Mouse (Mus musculus): Measurements from ENCODE around the gene Ccdc22. TPM values are rescaled to one million over a fixed set of nuclear protein-coding genes. Genes with fewer than 3 reads are reported as not detected.
A peak's percentile ranks its signal among the peaks of the same experiment; 100 is the strongest.

The Ccdc22 gene
- polyA plus RNA-seq, 1 experiment from 2014 or later = 30.5 TPM

DNA sequence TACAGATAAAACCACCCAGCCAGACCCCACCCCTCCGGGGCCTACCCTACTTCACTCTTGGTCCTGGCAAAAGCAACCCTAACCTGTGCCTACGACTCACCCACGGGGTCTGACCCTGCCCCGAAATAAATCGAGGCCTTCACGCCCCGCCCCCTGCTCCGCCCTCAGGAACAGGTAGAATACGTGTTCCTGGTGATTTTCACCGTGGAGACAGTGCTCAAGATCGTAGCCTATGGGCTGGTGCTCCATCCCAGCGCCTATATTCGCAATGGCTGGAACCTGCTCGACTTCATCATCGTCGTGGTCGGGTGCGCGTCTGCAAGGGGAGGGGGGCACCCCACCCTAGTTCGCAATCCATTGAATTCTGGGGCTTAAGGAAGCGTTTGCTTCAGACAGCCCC is 4.7 kb upstream of the Ccdc22 start:
- 15% methylated on average over 21 of the region's 21 CpGs for WGBS
- no peak overlapping the region for H3K9ac ChIP-seq
- peak overlapping the region; percentile 44 for H3K4me3 ChIP-seq (replicated peaks)
- no peaks in the 10 kb centered on the region for H3K9me3 ChIP-seq (replicated peaks)
- H3K4me1 ChIP-seq = no peaks in the 10 kb centered on the region
- ATAC-seq (replicated peaks; ENCODE audit: low FRiP score) = no peak
- H3K36me3 ChIP-seq = no peaks in the 10 kb centered on the region
- H3K27ac ChIP-seq = no peak overlapping the region
- no peaks in the 10 kb centered on the region; the same call in 1 of the 2 replicates for H3K27me3 ChIP-seq
- H3K4me2 ChIP-seq = peak overlapping the region; percentile 84

DNA sequence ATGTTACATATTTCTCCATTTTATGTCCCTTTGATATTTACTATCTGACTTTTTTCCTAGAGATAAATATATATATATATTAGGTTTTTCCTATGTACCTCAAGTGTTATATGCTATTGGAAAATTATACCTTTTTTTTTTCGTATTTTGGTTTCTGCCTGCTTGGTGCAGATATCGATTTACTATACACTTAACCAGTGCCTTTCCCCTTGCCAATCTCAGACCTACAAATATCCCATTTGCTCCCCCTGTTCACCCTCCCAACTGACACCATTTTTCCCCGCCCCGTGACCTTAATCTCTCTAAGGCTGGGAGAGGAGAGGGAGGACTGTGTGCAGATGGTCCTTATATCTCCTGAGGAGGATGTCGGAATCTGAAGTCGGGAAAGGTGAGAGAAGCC is 1.5 kb upstream of the Ccdc22 start, which contains the start of gene Cacna1f:
TSS of gene Cacna1f (plus strand) at position 301 of the 400 bp plus-strand sequence.
- Histone ChIP-seq H3K4me3 (replicated peaks) (no peak within 1 kb of the TSS), H3K36me3 (0 out of 2 replicates have a peak, but pooled peaks cover 9% of the 10 kb centered on the region), H3K9me3 (replicated peaks) (no peaks in the 10 kb centered on the region), H3K4me2 (no peak within 1 kb of the TSS), H3K27me3 (no peaks in the 10 kb centered on the region; the same call in 1 of the 2 replicates), H3K27ac (no peak within 1 kb of the TSS), H3K4me1 (0 out of 2 replicates have a peak, but pooled peaks cover 6% of the 10 kb centered on the region), H3K9ac (no peak within 1 kb of the TSS)
- ATAC-seq (replicated peaks; ENCODE audit: low FRiP score) = no peak
- WGBS = 70% methylated on average over 6 of the region's 6 CpGs

DNA sequence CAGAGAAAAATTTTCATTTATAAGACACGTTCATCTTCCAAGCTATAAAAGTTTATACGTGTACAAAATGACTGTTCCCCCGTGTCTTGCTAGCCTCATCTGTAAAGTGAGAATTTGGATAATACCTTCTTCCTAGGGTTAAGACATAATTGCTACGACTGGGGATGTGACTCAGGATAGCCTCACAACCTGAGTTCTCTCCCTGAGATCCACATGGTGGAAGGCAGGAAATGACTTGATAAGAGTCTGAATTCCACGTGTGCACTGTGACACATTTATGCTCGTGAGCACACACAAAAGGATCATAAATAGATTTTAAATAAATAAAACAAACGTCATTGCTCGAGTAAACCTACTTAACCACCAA is 241 bp upstream of the Ccdc22 start:
- peak overlapping the region; percentile 52 for H3K4me3 ChIP-seq (replicated peaks)
- H3K9ac ChIP-seq = no peak overlapping the region
- ATAC-seq (replicated peaks; ENCODE audit: low FRiP score) = peak; percentile 28; the same call in 1 of the 2 replicates
- H3K36me3 ChIP-seq = 0 out of 2 replicates have a peak, but pooled peaks cover 9% of the 10 kb centered on the region
- no peaks in the 10 kb centered on the region for H3K9me3 ChIP-seq (replicated peaks)
- WGBS = 46% methylated on average over 8 of the region's 8 CpGs
- H3K27me3 ChIP-seq = no peaks in the 10 kb centered on the region; the same call in 1 of the 2 replicates
- H3K4me1 ChIP-seq = 0 out of 2 replicates have a peak, but pooled peaks cover 6% of the 10 kb centered on the region
- peak overlapping the region; percentile 58; the same call in 1 of the 2 replicates for H3K4me2 ChIP-seq
- H3K27ac ChIP-seq = no peak overlapping the region

DNA sequence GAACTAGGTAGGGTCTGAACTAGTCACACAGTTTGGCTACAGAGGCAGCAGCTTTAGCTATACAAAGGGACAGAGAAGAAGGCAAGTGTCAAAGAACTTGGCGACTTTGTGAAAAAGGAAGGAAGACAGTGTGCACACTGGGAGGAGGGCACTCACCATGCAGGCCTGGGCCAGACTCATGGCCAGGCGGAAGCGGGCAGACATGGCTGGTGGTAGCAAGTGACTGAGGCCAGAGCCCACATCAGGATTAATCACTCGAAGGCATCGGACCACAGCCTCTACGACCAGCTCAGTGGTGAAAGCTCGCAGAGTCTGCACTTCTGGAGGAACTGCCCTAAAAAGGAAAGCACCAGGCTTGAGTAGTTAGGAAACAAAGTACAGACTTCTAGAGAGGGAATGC is 1.3 kb downstream of the Ccdc22 start:
- 91% methylated on average over 7 of the region's 7 CpGs for WGBS
- peak overlapping the region; percentile 58 for H3K4me2 ChIP-seq
- no peak for ATAC-seq (replicated peaks; ENCODE audit: low FRiP score)

DNA sequence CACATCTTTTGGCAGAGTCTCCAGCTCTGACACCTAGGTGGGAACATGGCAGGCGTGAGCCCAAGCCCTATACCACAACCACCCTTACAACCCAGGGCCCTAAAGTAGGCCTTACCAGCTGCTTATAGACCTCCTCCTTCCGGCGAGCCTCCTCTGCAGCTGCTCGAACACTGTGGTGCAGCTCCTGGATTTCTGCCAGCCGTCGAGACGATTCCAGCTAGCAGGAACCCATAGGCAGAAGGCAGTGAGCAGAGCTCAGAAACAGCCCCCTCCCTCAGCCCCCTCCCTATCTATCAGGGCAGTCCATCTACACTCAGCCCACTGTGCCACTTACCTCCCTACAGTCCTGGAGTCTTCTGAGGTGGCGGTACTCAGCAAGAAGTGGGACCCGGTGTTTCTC is 9.9 kb downstream of the Ccdc22 start:
- no peak for ATAC-seq (replicated peaks; ENCODE audit: low FRiP score)
- Histone ChIP-seq H3K4me3 (replicated peaks) (no peak overlapping the region), H3K27me3 (no peaks in the 10 kb centered on the region), H3K27ac (no peak overlapping the region), H3K36me3 (peaks cover 50% of the 10 kb centered on the region), H3K4me1 (no peaks in the 10 kb centered on the region), H3K4me2 (no peak overlapping the region), H3K9me3 (replicated peaks) (no peaks in the 10 kb centered on the region), H3K9ac (no peak overlapping the region)
- WGBS = 89% methylated on average over 9 of the region's 9 CpGs

More for the DNA sequence above, 1.3 kb downstream of the Ccdc22 start:
- Histone ChIP-seq H3K27ac (no peak overlapping the region), H3K9ac (no peak overlapping the region), H3K27me3 (no peaks in the 10 kb centered on the region; the same call in 1 of the 2 replicates), H3K4me3 (replicated peaks) (peak overlapping the region; percentile 52; the same call in 1 of the 2 replicates), H3K4me1 (0 out of 2 replicates have a peak, but pooled peaks cover 6% of the 10 kb centered on the region), H3K36me3 (peaks cover 18% of the 10 kb centered on the region; the same call in 1 of the 2 replicates), H3K9me3 (replicated peaks) (no peaks in the 10 kb centered on the region)

DNA sequence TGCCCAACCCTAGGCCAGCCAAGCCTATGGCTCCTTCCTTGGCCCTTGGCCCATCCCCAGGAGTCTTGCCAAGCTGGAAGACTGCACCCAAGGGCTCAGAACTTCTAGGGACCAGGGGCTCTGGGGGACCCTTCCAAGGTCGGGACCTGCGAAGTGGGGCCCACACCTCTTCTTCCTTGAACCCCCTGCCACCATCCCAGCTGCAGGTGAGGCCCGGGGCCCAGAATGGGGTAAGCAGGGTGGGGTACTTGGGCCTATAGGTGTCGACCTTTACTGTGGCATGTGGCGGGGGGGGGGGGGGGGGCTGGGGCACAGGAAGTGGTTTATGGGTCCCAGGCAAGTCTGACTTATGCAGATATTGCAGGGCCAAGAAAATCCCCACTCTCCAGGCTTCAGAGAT is 19.0 kb downstream of the Ccdc22 start:
- Histone ChIP-seq H3K4me2 (no peak overlapping the region), H3K27ac (no peak overlapping the region), H3K4me3 (replicated peaks) (no peak overlapping the region), H3K36me3 (no peaks in the 10 kb centered on the region), H3K9me3 (replicated peaks) (no peaks in the 10 kb centered on the region), H3K27me3 (no peaks in the 10 kb centered on the region), H3K4me1 (no peaks in the 10 kb centered on the region), H3K9ac (no peak overlapping the region)
- WGBS = 75% methylated on average over 5 of the region's 5 CpGs
- ATAC-seq (replicated peaks; ENCODE audit: low FRiP score) = no peak

DNA sequence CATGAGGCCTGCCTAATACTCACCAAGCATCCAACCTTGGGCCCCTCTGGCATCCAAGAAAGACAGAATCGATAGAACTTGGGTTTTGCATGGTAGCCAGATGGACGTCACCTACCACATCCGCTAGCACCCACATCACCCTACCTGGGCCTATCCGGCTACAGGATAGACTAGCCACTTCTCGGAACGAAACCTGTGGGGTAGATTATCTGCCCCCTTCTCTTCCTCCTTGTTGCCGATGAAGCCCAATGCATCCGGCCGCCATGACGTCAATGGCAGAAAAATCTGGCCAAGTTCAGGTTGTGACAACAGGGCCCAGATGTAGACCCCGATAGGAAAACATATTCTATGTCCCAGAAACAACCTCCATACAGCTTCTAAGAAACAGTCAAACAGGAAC is 21.4 kb downstream of the Ccdc22 start:
- Histone ChIP-seq H3K27ac (no peak overlapping the region), H3K36me3 (no peaks in the 10 kb centered on the region), H3K4me2 (no peak overlapping the region), H3K4me1 (no peaks in the 10 kb centered on the region), H3K27me3 (no peaks in the 10 kb centered on the region), H3K4me3 (replicated peaks) (no peak overlapping the region), H3K9me3 (replicated peaks) (no peaks in the 10 kb centered on the region), H3K9ac (no peak overlapping the region)
- ATAC-seq (replicated peaks; ENCODE audit: low FRiP score) = no peak
- WGBS = 93% methylated on average over 11 of the region's 11 CpGs

DNA sequence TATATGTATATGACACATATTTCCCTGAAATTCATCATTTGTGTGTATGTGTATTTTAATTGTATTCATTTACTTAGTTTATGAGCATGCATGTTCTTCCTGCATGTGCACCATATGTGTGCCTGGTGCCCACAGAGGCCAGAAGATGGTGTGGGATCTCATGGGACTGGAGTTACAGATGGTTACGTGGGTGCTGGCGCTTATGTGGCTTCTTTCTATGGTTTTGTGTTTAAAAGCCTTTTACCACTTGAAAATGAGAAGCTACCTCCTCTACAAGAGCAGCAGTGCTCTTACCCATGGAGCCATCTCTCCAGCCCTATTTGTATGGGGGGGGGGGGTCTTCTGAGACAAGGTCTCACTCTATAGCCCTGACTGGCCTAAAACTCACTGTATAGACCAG is 24.2 kb downstream of the Ccdc22 start:
- H3K36me3 ChIP-seq = no peaks in the 10 kb centered on the region
- ATAC-seq (replicated peaks; ENCODE audit: low FRiP score) = no peak
- WGBS = 97% methylated on average over 2 of the region's 2 CpGs
- H3K9me3 ChIP-seq (replicated peaks) = no peaks in the 10 kb centered on the region
- H3K4me2 ChIP-seq = no peak overlapping the region
- no peak overlapping the region for H3K9ac ChIP-seq
- no peak overlapping the region for H3K27ac ChIP-seq
- H3K27me3 ChIP-seq = no peaks in the 10 kb centered on the region
- H3K4me3 ChIP-seq (replicated peaks) = no peak overlapping the region
- H3K4me1 ChIP-seq = no peaks in the 10 kb centered on the region

DNA sequence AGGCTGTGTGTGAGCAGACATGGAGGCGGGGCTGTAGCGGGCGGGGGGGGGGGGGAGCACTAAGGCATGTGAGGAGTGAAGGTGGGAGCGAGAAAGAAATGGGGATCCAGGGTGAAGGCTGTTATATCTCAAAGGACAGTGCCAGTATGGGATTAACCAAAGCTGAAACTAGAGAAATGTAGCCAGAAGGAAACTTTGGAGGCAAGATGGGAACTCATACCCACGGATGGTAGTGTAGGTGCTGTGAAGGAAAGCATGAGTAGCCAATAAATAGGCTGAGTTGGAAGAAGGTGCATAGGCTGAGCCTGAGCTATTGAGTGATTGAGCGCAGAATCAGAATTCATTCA is 30.5 kb downstream of the Ccdc22 start:
- no peaks in the 10 kb centered on the region for H3K36me3 ChIP-seq
- no peaks in the 10 kb centered on the region for H3K9me3 ChIP-seq (replicated peaks)
- no peak overlapping the region for H3K27ac ChIP-seq
- H3K27me3 ChIP-seq = no peaks in the 10 kb centered on the region
- H3K9ac ChIP-seq = no peak overlapping the region
- peak overlapping the region; percentile 64 for H3K4me3 ChIP-seq (replicated peaks)
- ATAC-seq (replicated peaks; ENCODE audit: low FRiP score) = no peak
- peaks cover 12% of the 10 kb centered on the region; the same call in 1 of the 2 replicates for H3K4me1 ChIP-seq
- H3K4me2 ChIP-seq = peak overlapping the region; percentile 73
- 25% methylated on average over 5 of the region's 6 CpGs for WGBS

DNA sequence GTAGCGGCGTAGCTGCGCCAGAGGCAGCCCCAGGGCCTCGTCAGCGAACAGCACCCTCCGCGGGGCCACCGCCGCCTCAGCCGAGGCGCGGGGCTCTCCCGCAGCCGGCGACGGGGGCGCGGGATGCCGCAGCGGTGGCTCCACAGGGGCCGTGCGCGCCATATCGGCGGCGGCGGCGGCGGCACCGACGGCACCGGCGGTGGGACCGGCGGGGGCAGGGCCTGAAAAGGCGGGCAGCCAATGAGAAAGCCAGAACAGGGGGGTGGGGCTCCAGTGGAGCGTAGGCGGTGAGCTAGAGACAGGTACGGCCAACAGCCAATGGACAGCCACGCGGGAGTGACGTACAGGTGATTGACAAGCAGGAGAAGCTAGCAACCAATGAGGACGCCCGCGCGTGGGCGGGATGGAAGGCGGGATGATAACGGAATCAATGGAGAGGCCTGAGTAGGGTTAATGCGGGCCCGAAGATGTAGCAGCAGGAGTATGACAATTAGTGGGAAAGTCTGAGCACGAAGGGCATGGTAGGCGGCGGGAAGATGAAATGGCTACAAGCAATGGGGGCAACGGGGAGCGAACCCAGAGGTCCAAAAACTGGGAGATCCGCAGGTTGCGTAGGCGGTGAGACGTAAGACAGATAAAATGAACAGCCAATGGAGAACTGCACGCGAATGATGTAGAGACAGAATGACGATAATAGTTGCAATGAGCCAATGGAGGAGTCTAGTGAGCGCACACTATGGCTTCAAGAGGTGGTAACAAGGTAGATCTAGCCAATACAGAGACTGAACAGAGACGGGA is 31.0 kb downstream of the Ccdc22 start, which contains the start of gene Ppp1r3f:
TSS of gene Ppp1r3f (minus strand) at position 197 of the 798 bp plus-strand sequence.
- H3K27ac ChIP-seq = peak within 1 kb of the TSS; percentile 83
- H3K9me3 ChIP-seq (replicated peaks) = no peaks in the 10 kb centered on the region
- H3K4me1 ChIP-seq = peaks cover 12% of the 10 kb centered on the region; the same call in 1 of the 2 replicates
- peak within 1 kb of the TSS; percentile 73 for H3K4me2 ChIP-seq
- peak; percentile 98 for ATAC-seq (replicated peaks; ENCODE audit: low FRiP score)
- 22% methylated on average over 64 of the region's 65 CpGs for WGBS
- no peaks in the 10 kb centered on the region for H3K27me3 ChIP-seq
- no peaks in the 10 kb centered on the region for H3K36me3 ChIP-seq
- peak within 1 kb of the TSS; percentile 64 for H3K4me3 ChIP-seq (replicated peaks)
- H3K9ac ChIP-seq = peak within 1 kb of the TSS; percentile 67

DNA sequence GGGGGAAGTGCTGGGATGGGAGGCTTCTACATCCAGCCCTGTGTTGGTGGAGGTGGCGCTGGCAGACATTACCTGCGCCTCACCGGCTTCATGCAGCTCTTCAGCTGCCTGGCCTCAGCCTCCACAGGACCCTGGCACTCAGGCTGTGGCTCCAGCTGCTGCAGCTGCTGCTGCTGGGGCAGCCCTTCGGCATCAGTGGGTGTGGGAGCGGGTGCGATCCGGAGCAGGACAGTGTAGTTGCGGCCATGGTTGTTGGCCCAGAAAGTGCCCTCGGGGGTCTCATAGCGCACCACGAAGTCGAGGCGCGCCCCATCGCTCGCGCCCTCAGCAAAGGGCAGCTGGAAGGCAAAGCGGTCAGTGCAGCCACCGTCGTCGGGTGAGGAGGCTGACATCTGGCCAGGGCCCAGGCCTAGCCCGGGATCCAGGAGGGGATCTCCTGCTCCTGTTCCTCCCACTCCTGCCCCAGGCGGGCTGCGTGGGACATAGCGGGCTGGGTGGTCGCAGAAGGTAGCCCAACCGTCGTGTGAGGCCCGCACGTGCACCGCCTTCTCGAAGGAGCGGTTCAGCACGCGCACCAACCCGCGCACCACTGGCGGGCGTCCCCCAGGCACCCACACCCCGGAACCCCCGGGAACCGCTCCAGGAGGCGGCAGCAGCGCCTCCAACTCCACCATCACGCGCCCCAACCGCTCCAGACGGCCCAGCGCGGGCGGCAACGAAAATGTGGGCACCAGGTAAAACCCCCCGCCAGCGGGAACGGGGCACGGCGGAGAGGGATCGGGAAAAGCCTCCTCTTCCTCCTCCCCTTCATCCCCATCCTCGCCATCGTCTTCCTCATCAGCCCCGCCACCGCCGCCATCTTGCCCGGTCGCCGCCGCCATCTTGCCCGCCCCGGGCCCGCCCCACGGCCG is 31.9 kb downstream of the Ccdc22 start, which contains the start of gene Foxp3:
TSS of gene Foxp3 (plus strand) at position 469 of the 911 bp plus-strand sequence.
- Histone ChIP-seq H3K27ac (peak within 1 kb of the TSS; percentile 83), H3K4me1 (peaks cover 12% of the 10 kb centered on the region; the same call in 1 of the 2 replicates), H3K9me3 (replicated peaks) (no peaks in the 10 kb centered on the region), H3K9ac (peak within 1 kb of the TSS; percentile 67), H3K27me3 (no peaks in the 10 kb centered on the region), H3K36me3 (no peaks in the 10 kb centered on the region), H3K4me2 (peak within 1 kb of the TSS; percentile 73), H3K4me3 (replicated peaks) (peak within 1 kb of the TSS; percentile 64)
- 32% methylated on average over 68 of the region's 72 CpGs for WGBS
- peak; percentile 33 for ATAC-seq (replicated peaks; ENCODE audit: low FRiP score)
